Mouse (Mus musculus): ENCODE results near the gene Sapcd2. TPM values are rescaled to one million over a fixed set of nuclear protein-coding genes. Genes with fewer than 3 reads are reported as not detected.

Gene Sapcd2
- polyA plus RNA-seq (2017; shearing (Covaris generic)): 0.37 TPM

GRCm38 (mm10) chr2:25371764-25372643 lies at the start of gene Sapcd2:
Sapcd2 (plus strand) TSS chr2:25372321.

GRCm38 (mm10) chr2:25332286-25333160 lies 39.6 kb upstream of the Sapcd2 start, which contains the start of gene Man1b1:
Man1b1 (plus strand) TSS chr2:25332338.

GRCm38 (mm10) chr2:25356208-25357079 lies 15.7 kb upstream of the Sapcd2 start, which contains the start of gene Dpp7:
Dpp7 (minus strand) TSS chr2:25356359.

GRCm38 (mm10) chr2:25365091-25365761 lies 6.9 kb upstream of the Sapcd2 start, which contains the start of gene Uap1l1:
Uap1l1 (minus strand) TSS chr2:25365682.

GRCm38 (mm10) chr2:25395721-25396596 lies 23.8 kb downstream of the Sapcd2 start, which contains the start of gene Entpd2:
Entpd2 (plus strand) TSS chr2:25395874.

GRCm38 (mm10) chr2:25399051-25399450 lies 26.9 kb downstream of the Sapcd2 start, which contains the start of gene Npdc1:
Npdc1 (plus strand) TSS chr2:25399351.

GRCm38 (mm10) chr2:25422587-25423410 lies 50.7 kb downstream of the Sapcd2 start, which contains the start of gene Fut7:
Fut7 (plus strand) TSS chr2:25423267.

Other genes with a start within 250 kb of the Sapcd2 start
- gene Nrarp, start 191.6 kb upstream of the Sapcd2 start, polyA plus RNA-seq (2017; shearing (Covaris generic)): 0.25 TPM
- 144 TPM for gene Tor4a, start 175.4 kb upstream of the Sapcd2 start, polyA plus RNA-seq (2017; shearing (Covaris generic))
- 136 TPM for gene Nelfb, start 160.8 kb upstream of the Sapcd2 start, polyA plus RNA-seq (2017; shearing (Covaris generic))
- not detected for gene Stpg3, start 157.7 kb upstream of the Sapcd2 start, polyA plus RNA-seq (2017; shearing (Covaris generic))
- not detected for gene Fam166a, start 153.6 kb upstream of the Sapcd2 start, polyA plus RNA-seq (2017; shearing (Covaris generic))
- 255 TPM for gene Tubb4b, start 147.6 kb upstream of the Sapcd2 start, polyA plus RNA-seq (2017; shearing (Covaris generic))
- not detected for gene Slc34a3, start 138.0 kb upstream of the Sapcd2 start, polyA plus RNA-seq (2017; shearing (Covaris generic))
- gene Rnf224, start 135.5 kb upstream of the Sapcd2 start, polyA plus RNA-seq (2017; shearing (Covaris generic)): not detected
- 0.67 TPM for gene Rnf208, start 130.1 kb upstream of the Sapcd2 start, polyA plus RNA-seq (2017; shearing (Covaris generic))
- not detected for gene Cysrt1, start 129.9 kb upstream of the Sapcd2 start, polyA plus RNA-seq (2017; shearing (Covaris generic))
- gene AL732309.1, start 125.5 kb upstream of the Sapcd2 start, polyA plus RNA-seq (2017; shearing (Covaris generic)): 9.0 TPM
- 15.7 TPM for gene Tmem203, start 116.9 kb upstream of the Sapcd2 start, polyA plus RNA-seq (2017; shearing (Covaris generic))
- 2.7 TPM for gene Tprn, start 109.7 kb upstream of the Sapcd2 start, polyA plus RNA-seq (2017; shearing (Covaris generic))
- gene Ssna1, start 99.9 kb upstream of the Sapcd2 start, polyA plus RNA-seq (2017; shearing (Covaris generic)): 148 TPM
- gene Anapc2, start 99.8 kb upstream of the Sapcd2 start, polyA plus RNA-seq (2017; shearing (Covaris generic)): 99.6 TPM
- not detected for gene Tmem210, start 84.2 kb upstream of the Sapcd2 start, polyA plus RNA-seq (2017; shearing (Covaris generic))
- not detected for gene Lrrc26, start 82.4 kb upstream of the Sapcd2 start, polyA plus RNA-seq (2017; shearing (Covaris generic))
- 0.36 TPM for gene Grin1, start 53.1 kb upstream of the Sapcd2 start, polyA plus RNA-seq (2017; shearing (Covaris generic))
- 26.1 TPM for gene Man1b1, start 40.0 kb upstream of the Sapcd2 start, polyA plus RNA-seq (2017; shearing (Covaris generic))
- gene Dpp7, start 16.0 kb upstream of the Sapcd2 start, polyA plus RNA-seq (2017; shearing (Covaris generic)): 23.7 TPM
- gene Uap1l1, start 6.6 kb upstream of the Sapcd2 start, polyA plus RNA-seq (2017; shearing (Covaris generic)): 12.9 TPM
- not detected for gene Entpd2, start 23.6 kb downstream of the Sapcd2 start, polyA plus RNA-seq (2017; shearing (Covaris generic))
- gene Npdc1, start 27.0 kb downstream of the Sapcd2 start, polyA plus RNA-seq (2017; shearing (Covaris generic)): 1.1 TPM
- 6.8 TPM for gene Fut7, start 50.9 kb downstream of the Sapcd2 start, polyA plus RNA-seq (2017; shearing (Covaris generic))
- gene Abca2, start 56.4 kb downstream of the Sapcd2 start, polyA plus RNA-seq (2017; shearing (Covaris generic)): 19.7 TPM
- 5.3 TPM for gene Clic3, start 84.5 kb downstream of the Sapcd2 start, polyA plus RNA-seq (2017; shearing (Covaris generic))
- gene Paxx, start 88.8 kb downstream of the Sapcd2 start, polyA plus RNA-seq (2017; shearing (Covaris generic)): 117 TPM
- not detected for gene Ptgds, start 97.7 kb downstream of the Sapcd2 start, polyA plus RNA-seq (2017; shearing (Covaris generic))
- gene Lcn12, start 121.6 kb downstream of the Sapcd2 start, polyA plus RNA-seq (2017; shearing (Covaris generic)): not detected
- 125 TPM for gene Fbxw5, start 128.4 kb downstream of the Sapcd2 start, polyA plus RNA-seq (2017; shearing (Covaris generic))
- gene C8g, start 129.4 kb downstream of the Sapcd2 start, polyA plus RNA-seq (2017; shearing (Covaris generic)): 10.0 TPM
- gene Traf2, start 174.6 kb downstream of the Sapcd2 start, polyA plus RNA-seq (2017; shearing (Covaris generic)): 106 TPM
- gene Edf1, start 185.5 kb downstream of the Sapcd2 start, polyA plus RNA-seq (2017; shearing (Covaris generic)): 249 TPM
- gene Mamdc4, start 202.5 kb downstream of the Sapcd2 start, polyA plus RNA-seq (2017; shearing (Covaris generic)): 1.0 TPM
- gene Phpt1, start 202.9 kb downstream of the Sapcd2 start, polyA plus RNA-seq (2017; shearing (Covaris generic)): 88.8 TPM
- gene Ajm1, start 209.4 kb downstream of the Sapcd2 start, polyA plus RNA-seq (2017; shearing (Covaris generic)): not detected
- 8.2 TPM for gene Rabl6, start 236.2 kb downstream of the Sapcd2 start, polyA plus RNA-seq (2017; shearing (Covaris generic))
- not detected for gene Ccdc183, start 245.4 kb downstream of the Sapcd2 start, polyA plus RNA-seq (2017; shearing (Covaris generic))
- 2.1 TPM for gene Tmem141, start 249.7 kb downstream of the Sapcd2 start, polyA plus RNA-seq (2017; shearing (Covaris generic))